Mouse (Mus musculus) left cerebral cortex, adult 18-20 months (tissue): ENCODE data around the gene Plxnb3. TPM values are rescaled to one million over a fixed set of nuclear protein-coding genes. Genes with fewer than 3 reads are reported as not detected.

ENCODE experiments used
- DNase-seq, 2 experiments: peaks; one replicate each; pipeline ENCODE4 v3.0.0; 2021 to 2022; ENCODE audit warnings: low spot score in 2 of 2, mixed read lengths in 1 of 2
- total RNA-seq, 2 experiments: library from RNA; stranded (reverse); gene quantifications; 2 replicates each; pipeline ENCODE4 v1.2.3; 2021

Plxnb3 gene
- total RNA-seq, 2 experiments from 2014 or later = 7.7 to 7.9 TPM

DNA sequence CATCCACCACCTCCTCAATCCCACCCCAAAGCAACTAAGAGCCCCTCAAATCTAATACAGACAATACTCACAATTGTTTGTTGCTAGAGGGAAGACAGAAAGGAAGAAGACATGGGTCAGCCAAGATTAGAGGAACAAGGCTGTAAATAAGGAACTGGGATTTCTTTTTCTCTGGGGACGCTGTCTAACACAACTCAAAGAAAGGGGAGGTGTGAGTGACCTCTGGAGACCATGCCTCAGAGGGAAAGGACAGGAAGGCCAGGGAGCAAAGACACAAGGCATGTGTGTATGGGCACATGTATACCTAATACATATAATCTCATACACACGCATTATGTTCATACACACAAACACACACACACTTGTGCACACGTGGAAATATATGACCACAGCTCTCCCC is 25.3 kb downstream of the Plxnb3 start:
- no peak for DNase-seq

DNA sequence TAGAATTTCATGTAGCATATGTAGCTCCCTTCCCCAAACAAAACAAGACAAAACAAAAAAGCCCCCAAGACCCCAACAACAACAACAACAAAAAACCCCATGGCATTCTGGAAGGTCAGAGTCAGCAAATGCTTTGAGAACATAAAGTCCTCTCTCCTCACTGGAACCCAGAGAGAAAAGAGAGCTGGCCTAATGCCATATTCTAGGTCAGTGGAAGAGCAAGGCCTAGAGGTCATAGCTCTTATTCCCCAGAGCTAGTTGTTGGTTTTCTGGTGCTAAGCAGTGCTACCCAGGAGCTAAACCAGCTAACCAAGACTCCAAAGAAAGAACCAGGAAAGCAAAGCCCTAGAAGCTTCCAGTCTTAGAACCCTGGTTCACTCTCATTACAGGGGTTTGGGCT is 28.8 kb downstream of the Plxnb3 start:
- no peak for DNase-seq

- peak; percentile 83 to 91 for DNase-seq
Observed at GRCm38 (mm10) chrX:73786364-73787224, 29.7 kb downstream of the Plxnb3 start, which contains the start of the genes Idh3g and Ssr4. Idh3g (minus strand) TSS chrX:73786897. Ssr4 (plus strand) TSS chrX:73787028.

GRCm38 (mm10) chrX:73787225-73787558 is 30.3 kb downstream of the Plxnb3 start:
- no peak for DNase-seq

DNA sequence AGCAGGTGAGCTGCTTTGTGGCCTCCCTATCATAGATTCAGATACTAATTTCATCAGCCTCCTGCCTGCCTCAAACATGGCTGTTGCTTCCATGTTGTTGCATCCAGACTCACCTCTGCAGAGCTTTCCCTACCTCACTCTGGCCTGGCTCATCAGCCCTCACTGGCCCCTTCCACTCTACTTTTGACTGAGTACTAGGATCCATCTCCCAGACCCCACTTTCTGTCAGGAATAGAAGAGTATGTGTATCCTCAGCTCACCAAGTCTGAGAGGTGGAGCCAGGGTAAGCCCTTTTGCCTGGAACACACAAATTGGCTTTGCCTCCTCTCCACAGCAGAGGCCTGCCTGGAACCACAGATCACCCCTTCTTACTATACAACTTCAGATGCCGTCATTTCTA is 31.6 kb downstream of the Plxnb3 start:
- no peak for DNase-seq

DNA sequence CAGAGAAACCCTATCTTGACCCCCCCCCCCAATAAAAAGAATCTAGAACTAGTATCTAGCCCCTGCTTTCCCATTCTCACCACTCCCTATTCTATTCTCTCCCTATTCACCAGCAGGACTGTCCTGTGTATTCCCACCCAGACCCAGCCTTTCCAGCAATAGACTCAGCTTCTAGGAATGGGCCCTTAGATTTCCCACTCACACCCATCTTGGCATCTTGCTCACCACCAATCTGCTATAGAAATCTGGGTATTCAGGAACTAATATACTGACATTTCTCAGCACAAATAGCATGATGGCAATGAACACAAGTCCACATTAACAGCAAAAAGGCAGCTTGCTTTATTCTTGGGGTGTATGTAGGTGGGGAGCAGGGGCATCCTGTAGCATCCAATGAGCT is 36.1 kb downstream of the Plxnb3 start:
- no peak for DNase-seq

DNA sequence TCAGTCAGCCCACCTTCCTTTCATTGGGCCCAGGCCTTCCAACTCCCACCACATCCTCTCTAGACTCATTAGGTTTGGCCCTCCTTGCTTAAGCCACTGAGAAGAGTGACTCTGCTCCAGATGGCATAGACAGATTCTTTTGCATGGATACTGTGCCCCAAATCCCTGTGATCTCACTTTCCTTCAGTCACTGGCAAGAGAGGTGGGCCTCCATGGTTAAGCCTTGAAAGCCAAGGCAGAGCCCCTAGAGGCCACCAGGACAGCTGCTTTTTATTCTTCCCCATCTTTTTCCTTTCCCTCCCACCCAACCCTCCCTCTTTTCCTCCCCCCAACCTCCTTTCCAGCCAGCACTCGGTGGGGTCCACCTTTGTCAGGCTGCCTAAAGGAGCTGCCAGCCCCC is 36.6 kb downstream of the Plxnb3 start:
- DNase-seq = no peak

DNA sequence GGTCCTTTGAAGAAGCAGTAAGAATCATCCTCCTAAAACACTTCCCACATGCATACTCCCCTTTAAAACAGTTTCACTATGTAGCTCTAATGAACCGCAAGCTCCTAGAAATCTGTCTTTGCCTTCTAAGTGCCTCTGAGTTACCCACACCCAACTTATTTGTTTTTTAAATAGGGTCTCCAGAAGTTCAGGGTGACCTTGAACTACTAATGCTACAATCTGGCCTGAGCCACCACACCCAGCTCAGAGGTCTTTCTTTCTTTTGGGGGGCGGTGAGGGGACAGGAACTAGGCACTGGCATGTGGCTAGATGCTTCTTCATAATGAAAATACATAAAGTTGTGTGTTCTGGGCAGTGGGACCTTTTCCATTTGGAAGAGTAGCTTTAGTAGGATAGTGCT is 40.6 kb downstream of the Plxnb3 start:
- DNase-seq = no peak

- peak; percentile 53 to 55 for DNase-seq
Observed at GRCm38 (mm10) chrX:73798502-73798901, 41.6 kb downstream of the Plxnb3 start.

GRCm38 (mm10) chrX:73805814-73806213 is 48.9 kb downstream of the Plxnb3 start:
- DNase-seq = no peak

DNA sequence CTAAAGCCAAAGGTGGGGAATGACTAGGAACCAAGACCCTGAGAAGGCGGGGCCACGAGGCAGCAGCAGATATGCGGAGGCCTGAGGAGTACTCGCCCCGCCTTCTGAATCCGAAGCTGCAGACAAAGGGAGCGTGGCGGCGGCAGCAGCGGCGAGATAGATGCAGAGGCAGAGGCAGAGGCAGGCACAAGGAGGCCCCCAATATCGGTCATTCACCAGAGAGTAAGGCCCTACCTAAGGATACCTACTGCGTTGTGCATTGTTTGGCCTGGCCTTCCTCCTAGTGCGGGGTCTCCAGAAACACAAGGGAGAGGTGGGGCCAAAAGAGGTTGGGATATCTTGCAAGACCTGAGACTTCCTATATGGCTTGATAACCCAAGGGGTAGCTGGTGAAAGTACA is 58.2 kb downstream of the Plxnb3 start:
- DNase-seq = no peak

GRCm38 (mm10) chrX:73816596-73817314 is 59.9 kb downstream of the Plxnb3 start:
- DNase-seq = no peak

Other genes starting within 250 kb of the Plxnb3 start
- gene Dusp9, start 117.7 kb upstream of the Plxnb3 start, total RNA-seq = 1 to 10 TPM; 1.2 to 1.3 TPM
- 100 to 1,000 TPM in 1 of 2 experiments, 10 to 100 TPM in 1; 84.2 to 108 TPM for gene Pnck, start 97.0 kb upstream of the Plxnb3 start, total RNA-seq
- 100 to 1,000 TPM in 1 of 2 experiments, 10 to 100 TPM in 1; 95.9 to 102 TPM for gene Slc6a8, start 83.9 kb upstream of the Plxnb3 start, total RNA-seq
- gene Bcap31, start 40.9 kb upstream of the Plxnb3 start, total RNA-seq = 10 to 100 TPM; 79.2 to 91.3 TPM
- 10 to 100 TPM; 10.2 to 12.3 TPM for gene Abcd1, start 40.5 kb upstream of the Plxnb3 start, total RNA-seq
- 10 to 100 TPM in 1 of 2 experiments, 1 to 10 TPM in 1; 4.9 to 10.1 TPM for gene Srpk3, start 17.3 kb downstream of the Plxnb3 start, total RNA-seq
- 100 to 1,000 TPM; 187 to 203 TPM for gene Idh3g, start 29.8 kb downstream of the Plxnb3 start, total RNA-seq
- gene Ssr4, start 29.9 kb downstream of the Plxnb3 start, total RNA-seq = 10 to 100 TPM; 75.0 to 88.2 TPM
- 100 to 1,000 TPM; 107 to 123 TPM for gene Pdzd4, start 67.9 kb downstream of the Plxnb3 start, total RNA-seq
- not detected for gene Avpr2, start 135.0 kb downstream of the Plxnb3 start, total RNA-seq
- 100 to 1,000 TPM; 133 to 151 TPM for gene L1cam, start 139.0 kb downstream of the Plxnb3 start, total RNA-seq
- 1 to 10 TPM; 3.7 to 3.8 TPM for gene Arhgap4, start 164.8 kb downstream of the Plxnb3 start, total RNA-seq
- 10 to 100 TPM; 50.9 to 59.8 TPM for gene Naa10, start 164.9 kb downstream of the Plxnb3 start, total RNA-seq
- 1 to 10 TPM; 7.2 to 7.5 TPM for gene Renbp, start 173.8 kb downstream of the Plxnb3 start, total RNA-seq
- 10 to 100 TPM; 67.0 to 69.2 TPM for gene Hcfc1, start 209.3 kb downstream of the Plxnb3 start, total RNA-seq